Mouse (Mus musculus) liver, embryonic 14.5 days (tissue): ENCODE measurements around the gene Fgfr4. TPM values are rescaled to one million over a fixed set of nuclear protein-coding genes. Genes with fewer than 3 reads are reported as not detected.
A peak's percentile ranks its signal among the peaks of the same experiment; 100 is the strongest.

Experiments used
- ATAC-seq: fragments of 200-750 bp; cut with Nextera tagmentation; 2 replicates; pipeline ENCODE4 v1.8.0; 2017; ENCODE audit warnings: moderate number of reproducible peaks, mild to moderate bottlenecking, moderate library complexity; ENCODE audit not compliant: insufficient read depth
- DNase-seq, 3 experiments: peaks; one replicate each; pipeline ENCODE4 v3.0.0-alpha.2; 2012 to 2013; ENCODE audit warnings: low read depth in 3 of 3, low spot score in 3 of 3
- H3K27ac ChIP-seq: fragments of 300-500 bp; sonication (generic); 2 replicates; pipeline ENCODE4 v1.5.1; 2014; ENCODE audit warnings: moderate library complexity, mild to moderate bottlenecking, control low read depth, inconsistent platforms
- H3K27me3 ChIP-seq: fragments of 300-500 bp; sonication (generic); 2 replicates; pipeline ENCODE4 v1.6.1; 2014; ENCODE audit warnings: mild to moderate bottlenecking, low read length, moderate library complexity; ENCODE audit not compliant: control insufficient read depth, insufficient read depth
- H3K36me3 ChIP-seq: fragments of 300-500 bp; sonication (generic); replicated peaks from 2 replicates; pipeline ENCODE4 v1.6.1; 2014; ENCODE audit warnings: low read depth; ENCODE audit not compliant: control insufficient read depth, insufficient read depth
- H3K4me1 ChIP-seq, 2 experiments: fragments of 200-500 bp in 1 of 2; fragments of 300-500 bp in 1 of 2; sonication (generic) in 1 of 2; replicated peaks; 2 replicates each; pipeline ENCODE4 v1.6.1; 2012 to 2014; ENCODE audit warnings: antibody characterized with exemption in 1 of 2, inconsistent platforms in 1 of 2, low read length in 1 of 2; ENCODE audit not compliant: control insufficient read depth in 2 of 2, insufficient read depth in 2 of 2
- H3K4me2 ChIP-seq: fragments of 300-500 bp; sonication (generic); 2 replicates; pipeline ENCODE4 v1.6.1; 2014; ENCODE audit warnings: low read depth, mild to moderate bottlenecking, control low read depth, moderate library complexity
- H3K4me3 ChIP-seq, 2 experiments: fragments of 200-500 bp in 1 of 2; fragments of 300-500 bp in 1 of 2; sonication (generic) in 1 of 2; 2 replicates each; pipeline ENCODE4 v1.5.1; 2012 to 2014; ENCODE audit warnings: low read depth in 2 of 2, low read length in 2 of 2, mild to moderate bottlenecking in 2 of 2, control low read depth in 1 of 2, inconsistent platforms in 1 of 2, moderate library complexity in 1 of 2; ENCODE audit not compliant: insufficient read depth in 1 of 2
- H3K9ac ChIP-seq: fragments of 300-500 bp; sonication (generic); replicated peaks from 2 replicates; pipeline ENCODE4 v1.6.1; 2014; ENCODE audit warnings: mild to moderate bottlenecking, control low read depth, moderate library complexity
- H3K9me3 ChIP-seq: fragments of 300-500 bp; sonication (generic); 2 replicates; pipeline ENCODE4 v1.6.1; 2016; ENCODE audit warnings: low read length, mixed read lengths; ENCODE audit not compliant: control insufficient read depth
- CTCF ChIP-seq: IDR thresholded peaks from 2 replicates; pipeline ENCODE4 v1.5.1; 2016; ENCODE audit warnings: antibody characterized with exemption, low read depth, control low read depth
- EP300 ChIP-seq: IDR thresholded peaks from 2 replicates; pipeline ENCODE4 v1.6.1; 2016; ENCODE audit warnings: antibody characterized with exemption, low read depth
- WGBS: fragments of 180-500 bp; shearing (Covaris S2); extraction: QIAGEN DNeasy Blood & Tissue Kit; methylation state at CpG from one replicate; pipeline ENCODE4 v1.1.7; 2014; ENCODE audit not compliant: insufficient replicate concordance; 5-methylcytosine and 5-hydroxymethylcytosine counted together
- polyA plus RNA-seq, 2 experiments: library from polyadenylated mRNA; depleted of rRNA in 1 of 2; stranded (reverse) in 1 of 2; unstranded in 1 of 2; fragments of >200 nt; fragmentation: Nextera tagmentation in 1 of 2; extraction: Ambion mirVana in 1 of 2; gene quantifications; 2 replicates each; pipeline versions ENCODE4 v1.2.1 to v1.2.3; 2012 to 2014

Gene Fgfr4
- polyA plus RNA-seq, 2 experiments = 3.3 to 3.9 TPM

DNA sequence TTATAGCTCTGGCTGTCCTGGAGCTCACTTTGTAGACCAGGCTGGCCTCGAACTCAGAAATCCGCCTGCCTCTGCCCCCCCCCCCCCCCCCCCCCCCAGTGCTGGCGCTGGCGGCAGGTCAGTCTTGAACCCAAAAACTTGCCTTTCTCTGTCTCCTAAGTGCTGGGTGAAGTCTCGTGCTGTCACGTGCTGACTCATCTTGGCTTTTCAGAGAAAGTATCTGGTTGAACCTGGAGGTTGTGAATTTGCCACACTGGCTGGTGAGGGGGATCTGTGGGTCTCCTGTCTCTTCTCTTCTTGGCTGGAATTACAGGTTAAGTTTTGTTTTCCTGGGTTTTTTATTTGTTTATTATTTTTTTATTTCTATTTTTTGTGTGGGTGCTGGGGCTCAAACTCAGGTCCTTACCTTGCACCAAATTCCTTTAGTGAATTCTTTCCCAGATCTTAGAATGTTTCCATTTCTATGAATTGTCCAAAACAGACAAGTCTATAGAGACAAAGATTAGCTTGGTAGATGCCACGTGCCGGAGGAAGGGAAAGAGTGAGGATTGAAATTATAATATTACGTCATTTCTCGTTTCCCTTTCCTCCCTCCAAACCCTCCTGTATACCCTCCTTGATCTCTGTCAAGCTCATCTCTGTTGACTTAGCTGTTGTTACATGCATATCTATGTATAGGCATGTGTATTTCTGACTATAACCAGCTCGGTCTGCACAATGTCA is 52.4 kb downstream of the Fgfr4 start:
- Histone ChIP-seq H3K36me3 (no peaks in the 10 kb centered on the region), H3K27ac (no peak overlapping the region), H3K9me3 (no peaks in the 10 kb centered on the region), H3K4me2 (no peak overlapping the region), H3K4me3 (no peak overlapping the region), H3K27me3 (no peaks in the 10 kb centered on the region), H3K9ac (no peak overlapping the region), H3K4me1 (peaks cover 0 to 13% of the 10 kb centered on the region in 2 experiments; a peak in 2 of 4 replicates)
- ATAC-seq (no peak), DNase-seq (no peak)
- 51% methylated on average over 9 of the region's 11 CpGs for WGBS
- TF ChIP-seq EP300 = no peak
- no peak for TF ChIP-seq CTCF

DNA sequence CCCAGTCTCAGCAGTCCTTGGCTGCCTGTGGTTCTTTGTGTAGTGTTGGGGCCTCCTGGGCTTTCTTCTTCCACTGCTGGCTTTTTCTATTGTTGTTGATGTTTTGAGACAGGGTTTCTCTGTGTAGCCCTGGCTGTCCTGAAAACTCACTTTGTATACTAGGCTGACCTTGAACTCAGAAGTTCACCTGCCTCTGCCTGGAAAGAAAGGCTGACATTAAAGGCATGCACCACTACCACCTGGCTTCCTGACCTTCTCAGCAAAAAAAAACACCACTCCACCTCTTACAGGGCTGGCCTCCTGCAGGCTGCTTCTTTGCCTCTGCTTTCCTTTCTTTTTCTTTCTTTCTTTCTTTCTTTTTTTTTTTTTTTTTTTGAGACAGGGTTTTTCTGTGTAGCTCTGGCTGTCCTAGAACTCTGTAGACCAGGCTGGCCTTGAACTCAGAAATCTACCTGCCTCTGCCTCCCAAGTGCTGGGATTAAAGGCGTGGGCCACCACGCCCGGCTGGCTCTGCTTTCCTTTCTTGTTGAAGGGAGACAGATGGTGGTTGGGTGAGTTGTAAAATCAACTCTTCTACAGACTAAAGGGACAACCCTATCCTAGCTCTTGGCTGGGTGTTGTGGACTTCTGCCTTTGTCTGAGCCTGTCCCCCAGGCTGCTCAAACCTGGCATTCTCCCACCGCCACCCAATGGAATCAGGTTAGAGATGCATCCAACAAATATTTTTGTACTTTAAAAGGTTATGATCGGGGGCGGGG is 53.2 kb downstream of the Fgfr4 start:
- H3K9ac ChIP-seq = no peak overlapping the region
- TF ChIP-seq EP300 (no peak), CTCF (no peak)
- H3K4me1 ChIP-seq = peaks cover 0 to 14% of the 10 kb centered on the region in 2 experiments; a peak in 2 of 4 replicates
- ATAC-seq (no peak), DNase-seq (no peak)
- H3K4me3 ChIP-seq = no peak overlapping the region
- no peaks in the 10 kb centered on the region for H3K36me3 ChIP-seq
- no peaks in the 10 kb centered on the region for H3K9me3 ChIP-seq
- H3K27ac ChIP-seq = no peak overlapping the region
- H3K4me2 ChIP-seq = no peak overlapping the region
- H3K27me3 ChIP-seq = no peaks in the 10 kb centered on the region
- 77% methylated on average over 6 of the region's 6 CpGs for WGBS

DNA sequence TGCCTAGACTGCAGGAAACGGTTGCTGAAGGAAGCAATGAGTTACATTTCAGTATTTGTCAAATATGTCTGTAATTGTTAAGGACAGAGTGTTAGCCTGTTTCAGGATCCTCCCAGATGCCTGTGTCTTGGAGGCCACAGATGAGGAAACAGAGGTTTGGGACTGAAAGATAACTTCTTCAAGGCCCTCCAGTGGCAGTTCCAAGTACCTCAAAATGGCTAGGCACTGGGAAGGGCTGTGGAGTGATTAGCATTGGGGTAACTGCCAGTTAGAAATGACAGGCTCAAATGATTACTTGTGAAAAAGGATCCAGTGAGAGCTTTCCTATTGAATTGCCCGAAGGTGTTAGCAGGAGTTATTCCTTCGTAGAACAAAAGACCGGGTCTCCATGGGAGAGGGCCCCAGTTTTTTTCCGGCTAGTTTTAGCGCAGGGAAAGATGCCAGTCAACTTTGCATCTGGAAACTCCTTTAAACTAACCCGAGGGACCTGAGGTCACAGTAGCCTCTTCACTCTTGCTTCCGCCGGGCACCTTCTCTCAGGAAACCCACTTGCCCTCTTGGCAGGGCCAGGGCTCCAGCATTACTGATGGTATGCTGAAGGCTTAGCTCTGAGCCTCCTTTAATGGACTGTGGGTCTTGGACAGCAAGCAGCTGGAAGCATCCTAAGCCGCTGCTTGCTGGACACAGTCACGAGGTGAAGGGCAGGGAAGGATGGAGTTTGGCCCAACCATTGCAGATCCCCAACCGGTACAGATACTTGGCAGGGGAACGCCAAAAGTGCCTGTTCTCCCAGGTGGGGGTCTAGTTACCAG is 56.6 kb downstream of the Fgfr4 start:
- Histone ChIP-seq H3K27me3 (no peaks in the 10 kb centered on the region), H3K9ac (no peak overlapping the region), H3K36me3 (peaks cover 8% of the 10 kb centered on the region), H3K4me1 (peaks cover 12 to 25% of the 10 kb centered on the region in 2 experiments), H3K4me2 (no peak overlapping the region), H3K9me3 (no peaks in the 10 kb centered on the region), H3K27ac (peak overlapping the region; percentile 5; the same call in 1 of the 2 replicates), H3K4me3 (no peak overlapping the region)
- peak in 1 of 3 experiments; percentile 44 for DNase-seq
- ATAC-seq = no peak
- WGBS = 77% methylated on average over 13 of the region's 13 CpGs
- peak; percentile 33; the same call in 1 of the 2 replicates for TF ChIP-seq CTCF
- no peak for TF ChIP-seq EP300

- H3K4me2 ChIP-seq = peak within 1 kb of the TSS; percentile 80
- peaks cover 17 to 30% of the 10 kb centered on the region in 2 experiments for H3K4me1 ChIP-seq
- WGBS = 60% methylated on average over 31 of the region's 31 CpGs
- TF ChIP-seq EP300 (no peak), CTCF (peak; percentile 36; the same call in 1 of the 2 replicates)
- DNase-seq (no peak), ATAC-seq (no peak)
- H3K9ac ChIP-seq = peak within 1 kb of the TSS; percentile 89
- no peaks in the 10 kb centered on the region for H3K27me3 ChIP-seq
- no peaks in the 10 kb centered on the region for H3K9me3 ChIP-seq
- peaks cover 15% of the 10 kb centered on the region for H3K36me3 ChIP-seq
- peak within 1 kb of the TSS; percentile 64 to 91 for H3K4me3 ChIP-seq
- peak within 1 kb of the TSS; percentile 61 for H3K27ac ChIP-seq
These were observed 57.3 kb downstream of the Fgfr4 start, which contains the start of gene Nsd1 for GRCm38 (mm10) chr13:55209649-55210192. Gene Nsd1 (plus strand): TSS chr13:55209782.
